Mouse (Mus musculus) urinary bladder, postnatal 4 days (tissue): ENCODE results near the gene Btbd35f18.
"Not testable (repeated sequence)": the region's sequence is repeated elsewhere in the genome, so short reads cannot be mapped to it uniquely, and the experiment has no call there.

Experiments
- DNase-seq, 2 experiments: peaks; one replicate each; pipeline ENCODE4 v3.0.0; 2021 to 2022; ENCODE audit warnings: low spot score in 2 of 2

Gene Btbd35f18

GRCm38 (mm10) chrX:3699933-3700332 is at the start of gene Btbd35f18:
Gene Btbd35f18, plus strand, starts transcription at chrX:3700233.
- not testable (repeated sequence) for DNase-seq
